Mouse (Mus musculus) stomach, postnatal 0 days (tissue): Measurements from ENCODE around the gene Gas2. TPM values are rescaled to one million over a fixed set of nuclear protein-coding genes. Genes with fewer than 3 reads are reported as not detected.

Experiments
- ATAC-seq: fragments of 200-750 bp; cut with Nextera tagmentation; 2 replicates; pipeline ENCODE4 v1.8.0; 2017; ENCODE audit not compliant: low FRiP score, low TSS enrichment
- DNase-seq: peaks from one replicate; pipeline ENCODE4 v3.0.0-alpha.2; 2016; ENCODE audit warnings: low spot score
- H3K27ac ChIP-seq: fragments of 300-500 bp; sonication (generic); replicated peaks from 2 replicates; pipeline ENCODE4 v1.5.1; 2014; ENCODE audit warnings: mild to moderate bottlenecking, control low read depth
- H3K27me3 ChIP-seq: fragments of 300-500 bp; sonication (generic); 2 replicates; pipeline ENCODE4 v1.6.1; 2014; ENCODE audit warnings: low read length; ENCODE audit not compliant: control insufficient read depth, insufficient read depth
- H3K36me3 ChIP-seq: fragments of 300-500 bp; sonication (generic); 2 replicates; pipeline ENCODE4 v1.6.1; 2014; ENCODE audit warnings: low read length, mixed read lengths; ENCODE audit not compliant: control insufficient read depth, insufficient read depth
- H3K4me1 ChIP-seq: fragments of 300-500 bp; sonication (generic); replicated peaks from 2 replicates; pipeline ENCODE4 v1.6.1; 2014; ENCODE audit warnings: antibody characterized with exemption; ENCODE audit not compliant: control insufficient read depth, insufficient read depth
- H3K4me2 ChIP-seq: fragments of 300-500 bp; sonication (generic); replicated peaks from 2 replicates; pipeline ENCODE4 v1.6.1; 2014; ENCODE audit warnings: low read depth, mild to moderate bottlenecking, control low read depth, moderate library complexity
- H3K4me3 ChIP-seq: fragments of 300-500 bp; sonication (generic); 2 replicates; pipeline ENCODE4 v1.5.1; 2014; ENCODE audit warnings: low read depth, low read length, control low read depth
- H3K9ac ChIP-seq: fragments of 300-500 bp; sonication (generic); 2 replicates; pipeline ENCODE4 v1.6.1; 2014; ENCODE audit warnings: mild to moderate bottlenecking, low read length, control low read depth, mixed read lengths
- H3K9me3 ChIP-seq: fragments of 300-500 bp; sonication (generic); 2 replicates; pipeline ENCODE4 v1.6.1; 2016; ENCODE audit warnings: low read length; ENCODE audit not compliant: control insufficient read depth
- CTCF ChIP-seq: IDR thresholded peaks from 2 replicates; pipeline ENCODE4 v1.5.1; 2016; ENCODE audit warnings: antibody characterized with exemption, low read depth, mild to moderate bottlenecking, moderate library complexity
- EP300 ChIP-seq: optimal IDR thresholded peaks from 2 replicates; pipeline ENCODE3; 2016; ENCODE audit warnings: antibody characterized with exemption
- WGBS: fragments of 180-500 bp; shearing (Covaris S2); extraction: QIAGEN DNeasy Blood & Tissue Kit; methylation state at CpG from one replicate; pipeline ENCODE4 v1.1.7; 2014; 5-methylcytosine and 5-hydroxymethylcytosine counted together
- polyA plus RNA-seq: library from polyadenylated mRNA; unstranded; fragments of >200 nt; fragmentation: Nextera tagmentation; extraction: Ambion mirVana; gene quantifications from 2 replicates; pipeline ENCODE4 v1.2.1, GENCODE M21; 2015

The Gas2 gene
- polyA plus RNA-seq, 1 experiment from 2014 or later: 5.0 TPM

GRCm38 (mm10) chr7:52007138-52007537, 145.3 kb downstream of the Gas2 start:
- Histone ChIP-seq H3K27ac (no peak overlapping the region), H3K36me3 (no peaks in the 10 kb centered on the region), H3K9me3 (no peaks in the 10 kb centered on the region), H3K4me3 (no peak overlapping the region), H3K27me3 (no peaks in the 10 kb centered on the region), H3K9ac (no peak overlapping the region), H3K4me2 (no peak overlapping the region), H3K4me1 (no peaks in the 10 kb centered on the region)
- no peak for TF ChIP-seq EP300
- TF ChIP-seq CTCF: no peak
- 74% methylated on average over 2 of the region's 2 CpGs for WGBS
- ATAC-seq (no peak), DNase-seq (no peak)

- Histone ChIP-seq H3K36me3 (no peaks in the 10 kb centered on the region), H3K4me2 (no peak overlapping the region), H3K4me1 (no peaks in the 10 kb centered on the region), H3K27ac (no peak overlapping the region), H3K9me3 (no peaks in the 10 kb centered on the region), H3K4me3 (no peak overlapping the region), H3K27me3 (no peaks in the 10 kb centered on the region), H3K9ac (no peak overlapping the region)
- DNase-seq (no peak), ATAC-seq (no peak)
- 68% methylated on average over 7 of the region's 7 CpGs for WGBS
- no peak for TF ChIP-seq CTCF
- TF ChIP-seq EP300: no peak
These were observed 151.6 kb downstream of the Gas2 start for GRCm38 (mm10) chr7:52013457-52013856.

GRCm38 (mm10) chr7:52015180-52015579, 153.4 kb downstream of the Gas2 start:
- no peaks in the 10 kb centered on the region for H3K9me3 ChIP-seq
- no peak overlapping the region for H3K4me3 ChIP-seq
- TF ChIP-seq EP300 (no peak), CTCF (no peak)
- no peaks in the 10 kb centered on the region for H3K27me3 ChIP-seq
- H3K9ac ChIP-seq: no peak overlapping the region
- no peaks in the 10 kb centered on the region for H3K4me1 ChIP-seq
- no peak for ATAC-seq
- no peak overlapping the region for H3K27ac ChIP-seq
- H3K4me2 ChIP-seq: no peak overlapping the region
- WGBS: 93% methylated on average over 1 of the region's 1 CpGs
- no peak for DNase-seq
- no peaks in the 10 kb centered on the region for H3K36me3 ChIP-seq

GRCm38 (mm10) chr7:52015628-52016027, 153.8 kb downstream of the Gas2 start, which contains the start of gene 1700015G11Rik:
Gene 1700015G11Rik (minus strand): TSS chr7:52015728.
- no peak within 1 kb of the TSS for H3K27ac ChIP-seq
- no peaks in the 10 kb centered on the region for H3K36me3 ChIP-seq
- H3K4me2 ChIP-seq: no peak within 1 kb of the TSS
- ATAC-seq (no peak), DNase-seq (no peak)
- H3K9me3 ChIP-seq: no peaks in the 10 kb centered on the region
- no peaks in the 10 kb centered on the region for H3K4me1 ChIP-seq
- no peaks in the 10 kb centered on the region for H3K27me3 ChIP-seq
- 80% methylated on average over 3 of the region's 3 CpGs for WGBS
- no peak within 1 kb of the TSS for H3K9ac ChIP-seq
- H3K4me3 ChIP-seq: no peak within 1 kb of the TSS
- TF ChIP-seq CTCF (no peak), EP300 (no peak)

GRCm38 (mm10) chr7:52022039-52022438, 160.2 kb downstream of the Gas2 start:
- DNase-seq: no peak
- no peak overlapping the region for H3K4me2 ChIP-seq
- H3K4me3 ChIP-seq: no peak overlapping the region
- 77% methylated on average over 4 of the region's 4 CpGs for WGBS
- no peak overlapping the region for H3K27ac ChIP-seq
- no peaks in the 10 kb centered on the region for H3K27me3 ChIP-seq
- TF ChIP-seq CTCF (no peak), EP300 (no peak)
- H3K36me3 ChIP-seq: no peaks in the 10 kb centered on the region
- H3K9me3 ChIP-seq: no peaks in the 10 kb centered on the region
- no peaks in the 10 kb centered on the region for H3K4me1 ChIP-seq
- no peak overlapping the region for H3K9ac ChIP-seq
- ATAC-seq: no peak

- no peaks in the 10 kb centered on the region for H3K27me3 ChIP-seq
- no peak overlapping the region for H3K9ac ChIP-seq
- H3K4me3 ChIP-seq: no peak overlapping the region
- H3K4me2 ChIP-seq: no peak overlapping the region
- no peaks in the 10 kb centered on the region for H3K36me3 ChIP-seq
- TF ChIP-seq CTCF: no peak
- no peak for TF ChIP-seq EP300
- DNase-seq: no peak
- ATAC-seq: no peak
- 87% methylated on average over 5 of the region's 5 CpGs for WGBS
- no peaks in the 10 kb centered on the region for H3K4me1 ChIP-seq
- no peak overlapping the region for H3K27ac ChIP-seq
- H3K9me3 ChIP-seq: no peaks in the 10 kb centered on the region
These were observed 162.3 kb downstream of the Gas2 start for GRCm38 (mm10) chr7:52024050-52024626.
